Mouse (Mus musculus): ENCODE measurements around the gene Sh3kbp1.

DNA sequence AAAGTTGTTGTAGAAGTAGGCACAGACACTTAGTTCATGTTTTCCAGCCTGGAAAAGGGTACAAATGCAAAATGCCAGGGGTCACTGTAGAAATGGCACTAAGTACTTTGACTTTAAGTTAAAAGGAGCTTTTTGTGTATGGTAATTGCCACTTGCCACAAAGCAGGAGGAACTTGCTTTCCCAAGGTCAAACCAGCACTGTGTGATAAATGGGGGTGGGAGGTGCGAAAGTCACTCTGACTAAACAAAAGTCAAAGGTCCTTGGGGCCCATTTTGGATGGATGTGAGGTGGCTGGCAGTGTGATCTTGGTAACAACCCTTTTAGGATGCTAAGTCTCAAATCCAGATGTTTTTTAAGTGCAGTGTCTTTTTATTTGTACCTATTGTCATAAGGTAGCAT, 316.5 kb downstream of the Sh3kbp1 start:
- TF ChIP-seq CTCF (IDR thresholded peaks at IDR 0.05; ENCODE audit: low read depth) (no peak), EP300 (IDR thresholded peaks at IDR 0.05; ENCODE audit: low read depth) (no peak)

Measured in heart, postnatal 0 days (tissue).